In genomic region chr4:120262726-120263125, GRCm38 (mm10) we compare ENCODE assay signal across 16 mouse cellular contexts. TPM values are rescaled to one million over a fixed set of nuclear protein-coding genes. Genes with fewer than 3 reads are reported as not detected.
DNase-seq lines count a peak whose midpoint lies in the region; ATAC-seq and TF ChIP-seq lines count a peak whose summit lies in the region.
"Had no signal": no experiment of that assay in that cellular context is flagged by ENCODE, and none has a peak within 500 bp of the region (broad histone marks: within the 10 kb centered on the region; RNA-seq: fewer than 3 reads in every experiment).

No protein-coding gene starts in this region.

- peak overlapping the region; percentile 69 for H3K27ac ChIP-seq in midbrain, embryonic 10.5 days (replicated peaks)
- no peak overlapping the region for H3K27ac ChIP-seq in midbrain, postnatal 0 days (ENCODE audit: low read depth, low read length)
- peak overlapping the region; percentile 75 for H3K27ac ChIP-seq in forebrain, embryonic 12.5 days
- peak overlapping the region; percentile 68 for H3K27ac ChIP-seq in hindbrain, embryonic 13.5 days
- peak overlapping the region; percentile 74 for H3K27ac ChIP-seq in neural tube, embryonic 13.5 days (replicated peaks)
- no peak overlapping the region for H3K27ac ChIP-seq in liver, embryonic 12.5 days
- H3K27ac ChIP-seq: heart, embryonic 13.5 days; liver, embryonic 15.5 days had no signal

- H3K4me2 ChIP-seq in midbrain, postnatal 0 days (ENCODE audit: low read depth, low read length, poor library complexity, severe bottlenecking): no peak overlapping the region
- 0 out of 2 replicates have a peak overlapping the region, but pooled peaks have one; percentile 27 for H3K4me2 ChIP-seq in forebrain, embryonic 12.5 days
- H3K4me2 ChIP-seq in hindbrain, embryonic 13.5 days: no peak overlapping the region
- H3K4me2 ChIP-seq in neural tube, embryonic 13.5 days: no peak overlapping the region
- H3K4me2 ChIP-seq in liver, embryonic 12.5 days: no peak overlapping the region
- H3K4me2 ChIP-seq: heart, embryonic 13.5 days; liver, embryonic 15.5 days had no signal

- H3K9me3 ChIP-seq in midbrain, embryonic 10.5 days (replicated peaks): no peaks in the 10 kb centered on the region
- no peaks in the 10 kb centered on the region for H3K9me3 ChIP-seq in midbrain, postnatal 0 days (ENCODE audit: low read length)
- no peaks in the 10 kb centered on the region for H3K9me3 ChIP-seq in forebrain, embryonic 12.5 days
- no peaks in the 10 kb centered on the region for H3K9me3 ChIP-seq in hindbrain, embryonic 13.5 days
- H3K9me3 ChIP-seq in neural tube, embryonic 13.5 days: no peaks in the 10 kb centered on the region
- no peaks in the 10 kb centered on the region for H3K9me3 ChIP-seq in liver, embryonic 12.5 days (replicated peaks)
- H3K9me3 ChIP-seq: heart, embryonic 13.5 days; liver, embryonic 15.5 days had no signal

- peaks cover 100% of the 10 kb centered on the region for H3K27me3 ChIP-seq in midbrain, embryonic 10.5 days (ENCODE audit: low read depth, poor library complexity, severe bottlenecking)
- H3K27me3 ChIP-seq in midbrain, postnatal 0 days (ENCODE audit: insufficient read depth, low read length): peaks cover 15% of the 10 kb centered on the region
- H3K27me3 ChIP-seq in forebrain, embryonic 12.5 days: peaks cover 78% of the 10 kb centered on the region
- peaks cover 65% of the 10 kb centered on the region for H3K27me3 ChIP-seq in hindbrain, embryonic 13.5 days
- H3K27me3 ChIP-seq in neural tube, embryonic 13.5 days: peaks cover 62% of the 10 kb centered on the region
- peaks cover 93% of the 10 kb centered on the region for H3K27me3 ChIP-seq in liver, embryonic 12.5 days (replicated peaks)

- no peak overlapping the region for H3K9ac ChIP-seq in midbrain, postnatal 0 days (replicated peaks; ENCODE audit: low read length, poor library complexity, severe bottlenecking)
- 0 out of 2 replicates have a peak overlapping the region, but pooled peaks have one; percentile 33 for H3K9ac ChIP-seq in forebrain, embryonic 12.5 days
- H3K9ac ChIP-seq in hindbrain, embryonic 13.5 days: no peak overlapping the region
- no peak overlapping the region for H3K9ac ChIP-seq in neural tube, embryonic 13.5 days
- H3K9ac ChIP-seq in liver, embryonic 12.5 days: no peak overlapping the region
- H3K9ac ChIP-seq: heart, embryonic 13.5 days; liver, embryonic 15.5 days had no signal

- ATAC-seq in midbrain, postnatal 0 days (ENCODE audit: low FRiP score): no peak
- 0 out of 2 replicates have a peak, but pooled peaks have one; percentile 1 for ATAC-seq in forebrain, embryonic 12.5 days (ENCODE audit: low FRiP score)
- ATAC-seq in hindbrain, embryonic 13.5 days (ENCODE audit: low FRiP score): no peak
- no peak for ATAC-seq in neural tube, embryonic 13.5 days (ENCODE audit: low read depth)
- ATAC-seq in liver, embryonic 12.5 days: no peak

- WGBS in midbrain, embryonic 10.5 days: 39% methylated on average over 2 of the region's 2 CpGs
- 22% methylated on average over 2 of the region's 2 CpGs for WGBS in midbrain, postnatal 0 days
- 39% methylated on average over 2 of the region's 2 CpGs for WGBS in forebrain, embryonic 12.5 days
- WGBS in hindbrain, embryonic 13.5 days: 21% methylated on average over 2 of the region's 2 CpGs
- WGBS in neural tube, embryonic 13.5 days: 28% methylated on average over 2 of the region's 2 CpGs
- WGBS in liver, embryonic 12.5 days (ENCODE audit: insufficient replicate concordance): 7% methylated on average over 2 of the region's 2 CpGs

- no peaks in the 10 kb centered on the region for H3K36me3 ChIP-seq in midbrain, embryonic 10.5 days
- H3K36me3 ChIP-seq in midbrain, postnatal 0 days (ENCODE audit: insufficient read depth, low read length): peaks cover 3% of the 10 kb centered on the region; the same call in 1 of the 2 replicates
- no peaks in the 10 kb centered on the region for H3K36me3 ChIP-seq in forebrain, embryonic 12.5 days (replicated peaks)
- no peaks in the 10 kb centered on the region for H3K36me3 ChIP-seq in hindbrain, embryonic 13.5 days
- H3K36me3 ChIP-seq in neural tube, embryonic 13.5 days: no peaks in the 10 kb centered on the region; the same call in 1 of the 2 replicates
- H3K36me3 ChIP-seq in liver, embryonic 12.5 days: no peaks in the 10 kb centered on the region
- H3K36me3 ChIP-seq: heart, embryonic 13.5 days; liver, embryonic 15.5 days had no signal

- peaks cover 40% of the 10 kb centered on the region for H3K4me1 ChIP-seq in midbrain, embryonic 10.5 days
- H3K4me1 ChIP-seq in midbrain, postnatal 0 days (ENCODE audit: insufficient read depth, low read length): peaks cover 21% of the 10 kb centered on the region
- H3K4me1 ChIP-seq in forebrain, embryonic 12.5 days: peaks cover 63% of the 10 kb centered on the region
- peaks cover 65% of the 10 kb centered on the region for H3K4me1 ChIP-seq in hindbrain, embryonic 13.5 days (replicated peaks)
- peaks cover 66% of the 10 kb centered on the region for H3K4me1 ChIP-seq in neural tube, embryonic 13.5 days (replicated peaks)
- H3K4me1 ChIP-seq in liver, embryonic 12.5 days: no peaks in the 10 kb centered on the region
- H3K4me1 ChIP-seq: liver, embryonic 15.5 days had no signal

- no peak overlapping the region for H3K4me3 ChIP-seq in midbrain, embryonic 10.5 days
- no peak overlapping the region for H3K4me3 ChIP-seq in midbrain, postnatal 0 days (ENCODE audit: low read depth, low read length)
- no peak overlapping the region for H3K4me3 ChIP-seq in forebrain, embryonic 12.5 days (replicated peaks)
- H3K4me3 ChIP-seq in hindbrain, embryonic 13.5 days: no peak overlapping the region
- no peak overlapping the region for H3K4me3 ChIP-seq in neural tube, embryonic 13.5 days
- H3K4me3 ChIP-seq in liver, embryonic 12.5 days: no peak overlapping the region
- H3K4me3 ChIP-seq: heart, embryonic 13.5 days; liver, embryonic 15.5 days had no signal

- no peak for TF ChIP-seq CTCF in midbrain, postnatal 0 days (IDR thresholded peaks at IDR 0.05)

- DNase-seq in midbrain, embryonic 10.5 days (ENCODE audit: low spot score): no peak
- no peak for DNase-seq in midbrain, postnatal 0 days (ENCODE audit: low spot score)
- no peak for DNase-seq in urinary bladder, postnatal 10 days (ENCODE audit: low spot score)
- DNase-seq: adrenal gland, postnatal 10 days; cerebellum, postnatal 25 days; kidney, adult 8-10 months; lung, postnatal 14 days; thymus, adult 2 months had no signal

RNA-seq across cellular contexts. Expression of gene Foxo6, which starts 24.4 kb away (rescaled TPM):
- polyA plus RNA-seq in midbrain, embryonic 10.5 days (2016; fragmentation: Nextera tagmentation; extraction: Ambion mirVana): 0.07 TPM in 2 replicates
- 29.0 and 34.2 TPM in 2 replicates for total RNA-seq in midbrain, postnatal 0 days (2014; rRNA removed)
- polyA plus RNA-seq in midbrain, postnatal 0 days (2015; fragmentation: Nextera tagmentation; extraction: Ambion mirVana): 1.7 TPM in 2 replicates
- 0.96 and 1.1 TPM in 2 replicates for polyA plus RNA-seq in forebrain, embryonic 12.5 days (2016; fragmentation: Nextera tagmentation; extraction: Ambion mirVana)
- polyA plus RNA-seq in hindbrain, embryonic 13.5 days (2015; fragmentation: Nextera tagmentation; extraction: Ambion mirVana): 0.73 and 0.83 TPM in 2 replicates
- polyA plus RNA-seq in neural tube, embryonic 13.5 days (2015; fragmentation: Nextera tagmentation; extraction: Ambion mirVana): 0.62 and 1.0 TPM in 2 replicates
- polyA plus RNA-seq in liver, embryonic 12.5 days (2016; fragmentation: Nextera tagmentation; extraction: Ambion mirVana): not detected in 2 replicates
- total RNA-seq: hematopoietic stem cell, adult 5-6 weeks; megakaryocyte-erythroid progenitor cell, adult 5-6 weeks had no signal
- polyA plus RNA-seq: heart, embryonic 13.5 days; liver, embryonic 15.5 days had no signal

Comparison
In these comparisons a context has a peak if more than half of its experiments do, and no peak if none do; other contexts are left out.
1. H3K27ac ChIP-seq: peak in midbrain, embryonic 10.5 days (single experiment), forebrain, embryonic 12.5 days (single experiment), hindbrain, embryonic 13.5 days (single experiment) and neural tube, embryonic 13.5 days (single experiment); none in midbrain, postnatal 0 days (single experiment) and liver, embryonic 12.5 days (single experiment).